Mouse (Mus musculus) right cerebral cortex, postnatal 10 days (tissue): ENCODE measurements at regions not wholly inside any gene's neighbourhood (a gene's known extent, or its start where the extent isn't known, plus 50 kb on each side); places are given as distances from the start of the nearest gene placed in this dataset.

Source experiments
- DNase-seq, 2 experiments: peaks; one replicate each; pipeline ENCODE4 v3.0.0; 2021; ENCODE audit warnings: low spot score in 2 of 2

DNA sequence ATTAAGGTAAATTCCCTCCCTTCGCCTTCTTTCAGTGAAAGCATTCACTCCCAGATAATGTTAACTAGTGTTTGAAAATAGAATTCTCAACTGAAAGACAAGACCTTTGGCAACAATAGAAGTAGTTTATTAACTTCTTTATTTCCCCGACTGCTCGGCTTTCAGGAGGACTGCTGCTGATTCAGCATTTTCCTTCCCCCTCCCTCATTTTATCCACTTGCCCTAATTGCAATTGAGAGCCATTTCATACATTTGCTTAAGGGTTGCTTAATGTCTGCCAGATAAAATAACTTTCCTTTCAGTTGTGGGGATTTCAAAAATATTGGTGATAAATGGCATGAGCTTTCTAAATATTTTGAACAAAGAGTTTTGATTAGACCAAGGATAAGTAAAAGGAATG is 744.5 kb downstream of the Brinp3 start:
- DNase-seq, result no peak

DNA sequence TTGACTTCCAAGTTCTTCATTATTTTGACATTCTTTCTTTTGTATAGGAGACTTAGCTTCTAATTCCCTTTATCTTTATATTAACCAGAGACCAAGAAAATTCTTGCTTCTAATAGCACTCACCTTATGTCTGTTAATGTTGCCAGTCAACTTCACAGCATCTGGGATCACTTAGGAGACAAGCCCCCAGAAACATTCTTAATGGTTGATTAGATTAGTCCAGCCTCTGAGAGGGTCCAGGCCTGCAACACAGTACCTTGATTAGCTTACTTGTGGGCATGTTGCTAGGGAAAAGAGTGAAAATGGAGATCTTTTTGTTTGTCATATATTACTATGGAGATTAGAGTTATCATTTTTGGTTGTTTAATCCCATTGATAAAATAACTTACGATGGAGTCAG is 778.8 kb downstream of the Brinp3 start:
- no peak for DNase-seq

DNA sequence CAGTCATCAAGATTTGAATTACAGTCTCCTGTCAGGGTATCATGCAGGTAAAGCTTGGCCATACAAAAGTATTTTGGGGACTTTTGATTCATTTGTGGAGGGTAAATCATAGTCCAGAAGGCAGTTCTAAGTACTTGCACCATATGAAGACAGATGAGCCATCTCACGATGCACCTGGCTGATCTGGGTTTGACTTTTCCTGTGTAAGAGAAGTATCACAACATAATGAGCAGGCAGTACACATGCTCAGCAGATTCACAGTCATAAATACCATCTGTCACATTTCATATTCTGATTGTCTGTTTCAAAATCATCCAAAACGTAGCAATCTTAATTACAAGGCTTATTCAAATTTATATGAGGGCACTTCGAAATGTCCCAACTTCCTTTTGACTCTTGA is 796.6 kb downstream of the Brinp3 start:
- no peak for DNase-seq

DNA sequence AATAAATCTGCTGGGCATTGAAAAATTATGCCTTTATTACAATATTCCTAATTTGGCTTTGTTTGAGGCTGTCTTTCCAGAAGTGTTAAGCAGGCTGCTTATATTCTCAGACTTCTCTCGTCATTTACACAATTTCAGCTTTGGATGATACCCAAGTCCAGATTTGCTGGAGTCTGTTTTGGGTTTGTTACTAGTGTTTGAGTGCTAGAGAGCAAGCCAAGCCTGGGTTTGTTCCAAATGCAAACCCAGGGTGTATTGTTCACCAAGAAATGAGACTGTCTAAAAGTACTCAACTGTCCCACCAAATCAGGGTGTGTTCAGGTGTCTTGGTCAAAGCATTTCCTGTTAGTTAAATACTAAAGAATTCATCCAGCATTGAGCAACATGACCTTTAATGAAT is 814.7 kb downstream of the Brinp3 start:
- peak; percentile 32 to 44 for DNase-seq

DNA sequence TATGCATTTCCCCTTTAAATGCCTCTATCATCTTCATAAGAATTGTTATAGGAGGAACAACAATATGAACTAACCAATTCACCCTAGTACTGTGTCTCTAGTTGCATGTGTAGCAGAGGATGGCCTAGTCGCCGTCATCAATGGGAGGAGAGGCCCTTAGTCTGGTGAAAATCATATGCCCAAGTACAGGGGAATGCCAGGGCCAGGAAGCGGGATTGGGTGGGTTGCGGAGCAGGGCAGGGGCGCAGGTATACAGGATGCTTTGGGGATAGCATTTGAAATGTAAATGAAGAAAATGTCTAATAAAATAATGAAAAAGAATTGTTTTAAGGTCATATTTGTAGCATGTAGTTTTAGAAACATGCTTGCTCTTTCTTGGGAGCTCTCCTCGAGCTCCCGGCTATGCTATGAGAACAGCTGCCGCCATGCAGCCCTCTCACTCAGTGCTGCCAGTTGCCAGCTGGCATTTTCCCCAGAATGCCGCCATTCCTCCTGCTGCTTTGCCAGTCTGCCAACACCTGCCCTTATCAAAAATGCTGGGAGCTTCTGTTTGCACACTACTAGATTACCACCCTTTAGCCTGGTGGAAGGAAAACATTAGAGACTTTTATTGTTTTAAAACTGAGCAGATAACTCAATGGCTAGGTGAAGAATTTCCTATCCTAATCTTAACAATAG is 848.9 kb downstream of the Brinp3 start:
- DNase-seq, result peak; percentile 80 to 82

DNA sequence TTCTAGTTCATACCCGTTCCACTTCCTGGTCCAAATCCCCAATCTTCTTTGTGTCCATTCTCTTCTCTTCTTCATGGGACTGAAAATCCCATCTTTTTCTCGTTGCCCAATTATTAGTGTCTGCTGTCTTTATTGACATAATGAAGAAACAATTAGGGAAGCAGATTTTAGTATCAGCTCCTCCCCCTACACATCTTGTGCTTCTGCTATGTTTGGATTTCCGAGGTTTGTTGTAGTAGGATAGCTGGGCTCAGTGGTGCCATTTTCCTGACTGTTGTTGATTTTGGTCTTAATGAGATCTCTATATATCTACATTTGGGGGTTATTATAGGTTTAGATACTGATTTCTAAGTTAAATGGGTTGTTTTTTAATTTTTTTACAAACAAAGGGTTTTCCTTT is 849.5 kb downstream of the Brinp3 start:
- DNase-seq, result no peak
